In the genomic region with DNA sequence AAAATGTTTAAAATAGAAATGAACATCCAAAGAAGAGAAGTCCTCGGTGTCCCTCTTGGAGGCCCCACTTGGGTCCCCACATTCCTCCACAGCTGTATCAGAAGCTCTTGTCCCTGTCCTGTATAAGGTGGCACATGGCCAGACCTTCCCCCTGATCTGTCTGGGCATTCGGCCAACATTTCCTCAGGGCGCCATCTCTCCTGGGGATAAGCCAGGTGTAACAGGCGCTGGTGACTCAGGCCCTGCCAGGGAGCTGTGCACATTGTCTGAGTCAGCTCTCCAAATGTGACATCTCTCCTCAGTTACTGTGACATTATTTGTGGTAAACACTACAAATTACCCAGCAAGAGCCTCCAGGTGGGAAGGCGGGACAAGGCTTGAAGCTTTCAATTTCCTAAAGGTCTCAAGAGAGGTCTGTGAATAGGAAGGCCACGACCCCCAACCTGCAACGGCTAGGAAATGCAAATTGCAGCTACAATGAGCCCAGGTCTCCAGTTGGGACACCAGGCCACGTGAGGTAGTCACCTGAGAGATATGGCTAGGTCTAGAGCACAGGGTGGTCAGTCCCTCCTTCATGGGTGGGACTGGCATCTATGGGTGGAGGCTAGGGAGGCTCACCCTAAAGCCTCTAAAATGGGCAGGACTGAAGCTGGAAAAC, we compare ENCODE assay signal across 9 mouse cellular contexts. TPM values are rescaled to one million over a fixed set of nuclear protein-coding genes. Genes with fewer than 3 reads are reported as not detected.
DNase-seq lines count a peak whose midpoint lies in the region; ATAC-seq and TF ChIP-seq lines count a peak whose summit lies in the region.
"Had no signal": no experiment of that assay in that cellular context is flagged by ENCODE, and none has a peak within 500 bp of the region (broad histone marks: within the 10 kb centered on the region; RNA-seq: fewer than 3 reads in every experiment).

No protein-coding gene starts in this region.

- no peak for TF ChIP-seq CTCF in E14TG2a.4 (conservative IDR thresholded peaks at IDR 0.05; ENCODE audit: low read length)
- no peak for TF ChIP-seq CTCF in cerebellum, adult 2 months (IDR thresholded peaks at IDR 0.05; ENCODE audit: borderline replicate concordance, insufficient read depth, low read depth, low read length)
- TF ChIP-seq CTCF in lung, embryonic 14.5 days (IDR thresholded peaks at IDR 0.05; ENCODE audit: low read depth) = no peak
- no peak for TF ChIP-seq CTCF in stomach, postnatal 0 days (IDR thresholded peaks at IDR 0.05; ENCODE audit: low read depth)

- no peaks in the 10 kb centered on the region for H3K36me3 ChIP-seq in E14TG2a.4 (ENCODE audit: insufficient read depth, low read length)
- H3K36me3 ChIP-seq in heart, embryonic 11.5 days (ENCODE audit: control insufficient read depth, insufficient read depth, low read length) = no peaks in the 10 kb centered on the region
- H3K36me3 ChIP-seq in lung, embryonic 14.5 days (ENCODE audit: insufficient read depth) = no peaks in the 10 kb centered on the region
- H3K36me3 ChIP-seq in stomach, postnatal 0 days (ENCODE audit: control insufficient read depth, insufficient read depth, low read length) = no peaks in the 10 kb centered on the region

- H3K4me3 ChIP-seq in E14TG2a.4 (replicated peaks; ENCODE audit: low read length) = 0 out of 2 replicates have a peak overlapping the region, but pooled peaks have one; percentile 3
- no peak overlapping the region for H3K4me3 ChIP-seq in cerebellum, adult 2 months (replicated peaks; ENCODE audit: insufficient read depth, low read depth, low read length)
- no peak overlapping the region for H3K4me3 ChIP-seq in heart, embryonic 11.5 days (ENCODE audit: low read depth, low read length)
- H3K4me3 ChIP-seq in lung, embryonic 14.5 days (ENCODE audit: low read depth, low read length) = no peak overlapping the region
- no peak overlapping the region for H3K4me3 ChIP-seq in stomach, postnatal 0 days (ENCODE audit: low read depth, low read length)
- H3K4me3 ChIP-seq: megakaryocyte, embryonic 14.5 days had no signal

- peak overlapping the region; percentile 34; the same call in 1 of the 2 replicates for H3K27ac ChIP-seq in cerebellum, adult 2 months (ENCODE audit: insufficient read depth, low read length)
- H3K27ac ChIP-seq in heart, embryonic 11.5 days (ENCODE audit: low read depth, low read length) = 0 out of 2 replicates have a peak overlapping the region, but pooled peaks have one; percentile 37
- peak overlapping the region; percentile 30; the same call in 1 of the 2 replicates for H3K27ac ChIP-seq in lung, embryonic 14.5 days (ENCODE audit: low read depth)
- H3K27ac ChIP-seq in stomach, postnatal 0 days (replicated peaks) = no peak overlapping the region

- peaks cover 87% of the 10 kb centered on the region for H3K4me1 ChIP-seq in E14TG2a.4 (replicated peaks; ENCODE audit: low read depth, low read length)
- peaks cover 7% of the 10 kb centered on the region for H3K4me1 ChIP-seq in cerebellum, adult 2 months (ENCODE audit: control insufficient read depth, insufficient read depth, low read length)
- H3K4me1 ChIP-seq in heart, embryonic 11.5 days (ENCODE audit: control insufficient read depth, insufficient read depth, low read length) = peaks cover 6% of the 10 kb centered on the region
- H3K4me1 ChIP-seq in lung, embryonic 14.5 days (ENCODE audit: insufficient read depth) = no peaks in the 10 kb centered on the region
- no peaks in the 10 kb centered on the region; the same call in 1 of the 2 replicates for H3K4me1 ChIP-seq in stomach, postnatal 0 days (replicated peaks; ENCODE audit: control insufficient read depth, insufficient read depth)

- H3K4me2 ChIP-seq in heart, embryonic 11.5 days = no peak overlapping the region
- H3K4me2 ChIP-seq in lung, embryonic 14.5 days = no peak overlapping the region
- no peak overlapping the region for H3K4me2 ChIP-seq in stomach, postnatal 0 days (replicated peaks; ENCODE audit: low read depth)

- no peak for TF ChIP-seq EP300 in stomach, postnatal 0 days (optimal IDR thresholded peaks at IDR 0.05)

- H3K9me3 ChIP-seq in E14TG2a.4 (ENCODE audit: low read length) = no peaks in the 10 kb centered on the region
- no peaks in the 10 kb centered on the region for H3K9me3 ChIP-seq in heart, embryonic 11.5 days (replicated peaks; ENCODE audit: control insufficient read depth, low read length)
- no peaks in the 10 kb centered on the region for H3K9me3 ChIP-seq in lung, embryonic 14.5 days (ENCODE audit: low read depth, low read length)
- no peaks in the 10 kb centered on the region for H3K9me3 ChIP-seq in stomach, postnatal 0 days (ENCODE audit: control insufficient read depth, low read length)
- H3K9me3 ChIP-seq: megakaryocyte, embryonic 14.5 days had no signal

- WGBS in cerebellum, adult 2 months = 17% methylated on average over 8 of the region's 8 CpGs
- 48% methylated on average over 8 of the region's 8 CpGs for WGBS in heart, embryonic 11.5 days (ENCODE audit: insufficient replicate concordance)
- 41% methylated on average over 8 of the region's 8 CpGs for WGBS in lung, embryonic 14.5 days
- 37% methylated on average over 8 of the region's 8 CpGs for WGBS in stomach, postnatal 0 days

- TF ChIP-seq POLR2A in cerebellum, adult 2 months (IDR thresholded peaks at IDR 0.05; ENCODE audit: borderline replicate concordance, insufficient read depth, low read length) = no peak

- no peak overlapping the region for H3K9ac ChIP-seq in heart, embryonic 11.5 days (ENCODE audit: low read depth, low read length)
- no peak overlapping the region for H3K9ac ChIP-seq in lung, embryonic 14.5 days
- H3K9ac ChIP-seq in stomach, postnatal 0 days (ENCODE audit: low read length) = no peak overlapping the region

- no peaks in the 10 kb centered on the region for H3K27me3 ChIP-seq in E14TG2a.4 (ENCODE audit: insufficient read depth, low read length)
- no peaks in the 10 kb centered on the region for H3K27me3 ChIP-seq in cerebellum, adult 2 months (ENCODE audit: control insufficient read depth, insufficient read depth, low read length)
- H3K27me3 ChIP-seq in heart, embryonic 11.5 days (ENCODE audit: control insufficient read depth, insufficient read depth, low read length) = no peaks in the 10 kb centered on the region
- no peaks in the 10 kb centered on the region for H3K27me3 ChIP-seq in lung, embryonic 14.5 days (ENCODE audit: insufficient read depth, low read length)
- H3K27me3 ChIP-seq in stomach, postnatal 0 days (ENCODE audit: control insufficient read depth, insufficient read depth, low read length) = no peaks in the 10 kb centered on the region

- peak; percentile 71 for ATAC-seq in heart, embryonic 11.5 days (replicated peaks; ENCODE audit: insufficient number of reproducible peaks, low FRiP score, low TSS enrichment)
- peak; percentile 52; the same call in 1 of the 2 replicates for ATAC-seq in lung, embryonic 14.5 days (ENCODE audit: insufficient read depth)
- ATAC-seq in stomach, postnatal 0 days (ENCODE audit: low FRiP score, low TSS enrichment) = peak; percentile 62

- DNase-seq in 3134 (ENCODE audit: extremely low read depth, insufficient read length, low spot score) = peak; percentile 81
- peak; percentile 83 to 88 for DNase-seq in cerebellum, adult 2 months
- DNase-seq in kidney, postnatal 25 days = peak; percentile 89 to 90
- peak; percentile 74 for DNase-seq in lung, embryonic 14.5 days
- peak; percentile 53 for DNase-seq in stomach, postnatal 0 days (ENCODE audit: low spot score)
- no peak for DNase-seq in c-Kit-positive CD71-positive TER-119-positive erythroid progenitor cells, embryonic 14.5 days (ENCODE audit: low spot score)

RNA-seq across cellular contexts. Expression of a gene that starts 5.9 kb away (rescaled TPM):
- 3.9 TPM in 2 replicates for polyA plus RNA-seq in cerebellum, adult 2 months (2012; rRNA removed)
- 22.5 and 25.2 TPM in 2 replicates for polyA plus RNA-seq in heart, embryonic 11.5 days (2014; fragmentation: Nextera tagmentation; extraction: Ambion mirVana)
- polyA plus RNA-seq in lung, embryonic 14.5 days (2014; fragmentation: Nextera tagmentation; extraction: Ambion mirVana) = 38.2 TPM in 2 replicates
- 9.6 and 9.9 TPM in 2 replicates for polyA plus RNA-seq in stomach, postnatal 0 days (2015; fragmentation: Nextera tagmentation; extraction: Ambion mirVana)

RNA-seq across cellular contexts. Expression of a gene that starts 7.9 kb away (rescaled TPM):
- polyA plus RNA-seq in cerebellum, adult 2 months (2012; rRNA removed) = 6.3 and 7.1 TPM in 2 replicates
- 16.7 and 17.7 TPM in 2 replicates for polyA plus RNA-seq in heart, embryonic 11.5 days (2014; fragmentation: Nextera tagmentation; extraction: Ambion mirVana)
- 14.3 and 15.2 TPM in 2 replicates for polyA plus RNA-seq in lung, embryonic 14.5 days (2014; fragmentation: Nextera tagmentation; extraction: Ambion mirVana)
- polyA plus RNA-seq in stomach, postnatal 0 days (2015; fragmentation: Nextera tagmentation; extraction: Ambion mirVana) = 9.5 and 11.1 TPM in 2 replicates
